Mouse (Mus musculus) gastrocnemius, postnatal 10 days (tissue): Measurements from ENCODE around the gene Fam107a. TPM values are rescaled to one million over a fixed set of nuclear protein-coding genes. Genes with fewer than 3 reads are reported as not detected.

ENCODE experiments used
- DNase-seq: peaks from one replicate; pipeline ENCODE4 v3.0.0; 2021; ENCODE audit warnings: mixed read lengths
- total RNA-seq, 2 experiments: library from RNA; stranded (reverse); gene quantifications; 2 replicates each; pipeline ENCODE4 v1.2.3; 2021

Gene Fam107a
- total RNA-seq, 2 experiments from 2014 or later: 1.7 to 4.4 TPM

- no peak for DNase-seq
Measured at GRCm38 (mm10) chr14:8256072-8256471, 61.8 kb downstream of the Fam107a start.

- peak; percentile 54 for DNase-seq
Measured at GRCm38 (mm10) chr14:8255076-8255729, 62.6 kb downstream of the Fam107a start.

- DNase-seq: no peak
Measured at GRCm38 (mm10) chr14:8251330-8251885, 66.4 kb downstream of the Fam107a start.

GRCm38 (mm10) chr14:8250141-8250871, 67.5 kb downstream of the Fam107a start:
- no peak for DNase-seq

- no peak for DNase-seq
Measured at GRCm38 (mm10) chr14:8249206-8249605, 68.6 kb downstream of the Fam107a start.

GRCm38 (mm10) chr14:8246878-8247277, 70.9 kb downstream of the Fam107a start:
- DNase-seq: no peak

Other genes starting within 250 kb of the Fam107a start
- 10 to 100 TPM; 21.4 to 22.7 TPM for gene Rpp14, start 237.7 kb downstream of the Fam107a start, total RNA-seq
- 10 to 100 TPM; 12.4 to 15.2 TPM for gene Pxk, start 219.8 kb downstream of the Fam107a start, total RNA-seq
- gene Pdhb, start 145.0 kb downstream of the Fam107a start, total RNA-seq: 100 to 1,000 TPM; 310 to 359 TPM
- 1 to 10 TPM; 8.8 to 9.3 TPM for gene Kctd6, start 103.9 kb downstream of the Fam107a start, total RNA-seq
- under 1 TPM in 1 of 2 experiments, not detected in 1; 0.70 TPM for gene Acox2, start 58.7 kb downstream of the Fam107a start, total RNA-seq
- not detected for gene Oit1, start 60.7 kb upstream of the Fam107a start, total RNA-seq